Mouse (Mus musculus) right cerebral cortex, postnatal 10 days (tissue): ENCODE data around the gene Dennd1a.

Experiments used
- DNase-seq, 2 experiments: peaks; one replicate each; pipeline ENCODE4 v3.0.0; 2021; ENCODE audit warnings: low spot score in 2 of 2

The Dennd1a gene

DNA sequence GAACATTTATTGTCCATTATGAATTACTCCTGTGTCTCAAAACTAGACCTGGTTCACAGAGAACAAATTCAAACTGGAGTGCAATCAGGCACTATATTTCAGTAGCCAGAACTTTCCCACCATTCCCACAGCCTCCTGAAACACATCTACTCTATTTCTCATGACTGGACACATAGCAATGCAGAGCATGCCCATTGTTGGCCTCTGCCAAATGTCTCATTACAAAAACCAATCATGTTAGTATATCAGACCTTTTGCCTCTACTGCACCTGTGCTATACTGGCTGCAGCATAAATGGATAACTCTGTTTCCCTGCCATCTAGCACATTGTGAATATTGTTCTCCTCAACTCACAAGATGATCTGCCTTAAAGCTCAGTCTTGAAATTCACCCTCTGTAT lies 238.2 kb downstream of the Dennd1a start:
- DNase-seq: no peak

DNA sequence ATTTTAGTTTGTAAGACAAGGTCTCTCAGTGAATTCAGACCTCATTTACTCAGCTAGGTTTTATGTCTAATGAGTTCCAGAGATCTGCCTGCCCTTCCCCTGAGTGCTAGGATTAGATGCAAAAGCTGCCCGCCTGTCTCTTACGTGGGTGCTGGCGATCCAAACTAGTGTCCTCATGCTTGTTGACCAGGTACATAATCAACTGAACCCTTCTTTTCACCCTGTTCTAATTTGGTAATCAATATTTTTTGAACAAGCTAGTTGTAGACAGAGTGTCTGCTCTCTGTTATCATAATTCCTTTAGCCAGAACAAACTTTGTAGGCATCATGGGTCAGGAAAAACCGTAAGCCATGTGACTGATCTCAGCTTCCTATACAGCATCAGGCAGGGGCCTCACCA lies 241.9 kb downstream of the Dennd1a start:
- no peak for DNase-seq

DNA sequence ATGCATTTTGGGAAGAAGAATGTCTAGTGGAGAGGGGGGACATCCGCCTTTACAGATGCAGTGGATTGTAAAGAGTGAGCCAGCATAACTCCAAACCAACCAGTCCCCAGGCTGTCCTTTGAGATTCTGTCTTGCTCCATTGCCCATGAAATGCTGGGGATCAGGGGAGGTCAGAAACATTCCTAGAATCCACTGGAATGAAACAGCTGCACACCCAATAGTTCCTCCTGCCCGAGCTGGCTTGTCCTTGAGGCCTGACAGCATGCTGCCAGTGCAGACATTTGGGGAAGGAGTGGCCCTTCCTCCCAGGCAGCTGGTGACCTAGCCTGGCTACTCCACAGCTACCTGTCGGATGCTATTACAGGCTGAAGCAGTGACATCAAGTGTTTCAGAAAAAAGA lies 246.3 kb downstream of the Dennd1a start:
- DNase-seq: no peak

DNA sequence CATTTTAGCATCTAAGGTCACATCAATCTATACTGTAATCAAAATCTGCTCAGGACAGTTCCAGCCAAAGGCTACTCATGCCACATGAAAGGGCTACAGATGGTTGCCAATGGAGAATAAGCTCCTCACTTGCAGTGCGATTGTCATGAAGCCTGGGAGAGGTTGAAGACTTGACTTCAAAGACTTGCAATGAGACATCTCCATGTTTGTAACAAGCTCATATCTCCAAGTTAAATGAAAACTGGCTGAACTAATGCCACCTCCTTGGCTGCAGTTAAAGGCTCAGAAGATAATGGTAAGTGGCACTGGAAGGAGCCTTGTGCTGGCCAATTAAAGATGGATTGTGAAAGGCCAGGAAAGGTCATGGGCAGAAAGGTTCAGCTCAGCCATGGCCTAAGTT lies 247.6 kb downstream of the Dennd1a start:
- DNase-seq: no peak

DNA sequence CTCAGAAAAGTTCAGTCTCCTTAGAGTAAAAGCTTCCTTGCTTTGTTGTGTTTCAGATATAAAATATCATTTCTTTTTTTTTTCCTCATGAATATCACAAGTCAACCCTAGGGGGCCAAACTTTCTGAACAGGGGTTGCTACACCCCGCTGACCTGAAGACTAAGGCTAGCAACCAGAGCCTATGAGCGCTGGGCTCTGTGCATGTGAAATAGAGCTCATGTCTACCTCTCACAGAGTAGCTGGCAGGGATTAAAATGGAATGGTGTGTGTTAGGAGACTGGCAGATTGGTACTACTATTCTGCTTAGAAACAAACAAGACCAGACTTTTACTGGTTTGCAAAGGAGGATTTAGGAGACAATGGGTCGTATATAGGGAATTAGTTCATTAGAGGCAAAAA lies 258.9 kb downstream of the Dennd1a start:
- DNase-seq: no peak

DNA sequence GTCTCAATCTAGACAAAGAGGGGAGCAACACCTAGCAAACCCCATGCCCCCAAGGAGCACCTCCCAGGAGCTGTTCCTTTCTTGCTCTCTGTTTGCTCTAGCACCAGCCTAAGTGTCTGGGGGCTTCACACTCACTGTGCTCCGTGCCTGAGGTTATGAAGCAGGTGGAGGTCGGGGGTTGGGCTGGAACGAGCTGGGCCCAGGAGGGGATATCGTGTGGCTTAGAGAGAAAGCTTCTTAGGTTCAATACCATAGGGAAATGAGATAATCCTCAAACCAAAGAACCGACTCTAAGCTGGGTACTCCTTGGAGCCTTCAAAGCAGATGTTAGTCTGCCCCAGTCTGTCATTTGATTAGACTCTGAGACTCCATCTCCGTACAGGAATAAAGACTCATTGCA lies 261.6 kb downstream of the Dennd1a start:
- DNase-seq: no peak

DNA sequence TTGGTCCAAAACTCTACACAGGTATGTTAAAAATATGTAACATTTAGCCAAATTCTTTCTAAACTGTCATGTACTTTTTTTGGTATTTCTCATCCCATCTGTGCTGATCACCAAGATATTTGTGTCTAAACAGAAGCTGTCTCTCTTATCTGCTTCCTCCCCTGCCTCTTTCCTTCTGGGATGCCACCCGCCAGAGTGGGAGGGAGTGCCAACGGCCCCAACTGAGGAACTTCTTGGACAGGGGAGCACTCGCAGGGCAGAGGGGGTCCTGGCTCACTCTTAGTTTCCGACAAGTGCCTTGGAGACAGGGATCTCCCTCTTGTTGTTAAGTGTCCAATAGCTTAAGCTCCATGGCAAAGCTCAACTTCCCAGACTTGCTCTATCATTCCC lies 263.5 kb downstream of the Dennd1a start:
- peak; percentile 52 to 54 for DNase-seq

DNA sequence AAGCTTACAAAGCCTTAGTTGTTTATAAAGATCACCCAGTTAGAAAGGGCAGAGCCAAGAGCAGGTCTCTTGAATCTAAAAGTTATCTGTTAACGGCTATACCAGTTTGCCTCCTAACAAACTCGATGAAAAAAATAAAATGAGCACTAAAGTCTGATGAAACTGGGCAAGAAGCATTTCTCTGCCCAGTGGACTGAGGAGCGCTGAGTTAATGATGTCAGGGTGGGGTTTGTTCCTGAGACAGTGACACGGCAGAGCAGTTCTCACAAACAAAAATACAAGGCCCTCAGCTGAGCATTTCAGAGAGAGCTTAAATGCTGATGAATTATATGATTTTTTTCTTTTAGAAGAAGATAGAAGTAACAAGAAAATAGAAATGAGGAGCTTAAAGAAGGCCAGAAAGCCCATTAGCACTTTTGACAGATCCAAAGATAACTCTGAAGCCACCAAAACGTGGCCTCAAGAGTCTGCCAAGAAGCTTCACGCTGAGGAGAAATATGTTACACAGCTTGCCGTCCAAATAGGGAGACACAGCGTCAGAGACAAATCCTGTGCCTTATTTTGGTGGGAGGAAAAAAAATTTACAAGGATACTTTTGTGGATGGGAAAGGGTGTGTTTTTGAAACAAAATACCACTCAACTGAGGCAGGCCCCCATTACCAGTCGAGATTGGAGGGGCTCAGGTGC lies 264.0 kb downstream of the Dennd1a start:
- DNase-seq: peak; percentile 60 to 82

DNA sequence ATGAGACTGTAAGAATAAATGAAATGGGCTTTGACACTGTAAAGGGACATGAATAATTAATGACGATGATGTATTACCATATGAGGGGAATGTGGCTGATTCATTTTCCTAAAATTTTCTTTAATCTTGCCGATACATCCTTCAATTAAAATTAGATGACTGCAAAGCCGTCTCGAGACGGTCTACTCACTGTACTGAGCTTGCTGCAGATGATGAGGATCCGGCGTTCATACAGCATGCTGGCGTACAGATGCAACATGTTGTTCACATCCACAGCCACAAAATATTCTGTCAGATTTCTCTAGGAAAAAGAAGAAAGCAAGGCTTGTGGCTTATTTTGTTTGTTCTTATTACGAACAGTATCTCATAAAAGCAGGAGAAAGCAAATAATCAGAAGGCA lies 266.0 kb downstream of the Dennd1a start:
- no peak for DNase-seq

DNA sequence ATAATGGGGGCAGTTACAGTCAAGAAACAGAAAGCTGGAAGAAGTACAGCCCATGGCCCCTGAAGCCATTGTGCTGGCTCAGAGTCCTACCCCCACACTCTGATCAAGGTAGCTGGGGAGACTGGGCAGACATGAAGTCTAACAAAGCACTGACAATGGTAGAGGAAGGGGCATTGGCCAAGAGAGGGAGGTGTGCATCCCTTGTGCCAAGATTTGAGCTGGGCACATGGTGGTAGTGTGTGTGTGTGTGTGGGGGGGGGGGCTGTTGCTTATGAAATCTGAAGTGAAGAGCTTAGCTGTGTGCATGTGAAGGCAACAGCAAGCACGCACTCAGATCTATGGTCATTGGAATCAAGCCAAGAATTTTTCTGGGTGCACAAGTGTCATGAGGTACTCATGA lies 272.5 kb downstream of the Dennd1a start:
- DNase-seq: no peak

DNA sequence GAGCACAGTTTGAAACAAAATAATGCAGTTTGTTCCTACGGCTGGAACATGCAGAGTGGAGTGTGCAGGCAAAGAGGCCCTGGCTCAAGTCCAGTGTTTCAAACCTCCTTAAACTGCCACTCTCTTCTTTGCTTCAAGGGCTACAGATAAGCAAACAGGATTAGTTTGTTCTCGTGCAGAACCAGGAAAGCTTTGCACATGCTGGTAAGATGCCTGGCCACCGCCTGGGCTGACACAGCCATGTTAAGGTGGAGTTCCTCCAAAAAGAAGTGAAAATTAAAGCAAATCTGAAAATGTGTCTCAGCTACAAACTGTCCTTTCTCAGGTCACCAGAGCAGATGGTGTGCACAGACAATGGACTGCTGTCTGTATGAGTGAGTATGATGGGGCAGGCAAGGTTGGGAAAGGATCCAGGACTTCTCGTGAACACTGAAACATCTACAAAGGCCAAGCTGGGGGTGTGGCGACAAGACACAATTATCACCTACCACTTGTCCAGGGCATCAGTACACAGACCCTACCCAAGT lies 273.3 kb downstream of the Dennd1a start:
- DNase-seq: peak; percentile 68 to 76

DNA sequence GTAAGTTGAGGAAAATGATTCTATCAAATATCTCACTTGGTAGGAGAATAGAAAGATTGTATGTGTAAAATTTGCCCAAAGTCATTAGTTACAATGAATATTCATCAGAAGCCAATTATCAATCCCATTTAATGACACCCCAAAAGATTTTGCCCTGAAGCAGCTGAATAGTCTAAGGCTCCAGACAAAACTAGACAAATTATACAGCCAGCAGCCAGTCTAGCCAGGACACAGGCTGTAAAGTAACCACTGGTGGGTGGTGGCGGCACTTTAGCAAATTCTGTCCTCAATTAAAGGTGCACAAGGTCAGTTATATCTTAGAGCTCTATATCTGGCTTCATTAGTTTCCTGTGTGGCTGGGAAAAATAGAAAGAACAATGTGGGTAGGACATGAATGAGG lies 280.0 kb downstream of the Dennd1a start:
- DNase-seq: no peak

DNA sequence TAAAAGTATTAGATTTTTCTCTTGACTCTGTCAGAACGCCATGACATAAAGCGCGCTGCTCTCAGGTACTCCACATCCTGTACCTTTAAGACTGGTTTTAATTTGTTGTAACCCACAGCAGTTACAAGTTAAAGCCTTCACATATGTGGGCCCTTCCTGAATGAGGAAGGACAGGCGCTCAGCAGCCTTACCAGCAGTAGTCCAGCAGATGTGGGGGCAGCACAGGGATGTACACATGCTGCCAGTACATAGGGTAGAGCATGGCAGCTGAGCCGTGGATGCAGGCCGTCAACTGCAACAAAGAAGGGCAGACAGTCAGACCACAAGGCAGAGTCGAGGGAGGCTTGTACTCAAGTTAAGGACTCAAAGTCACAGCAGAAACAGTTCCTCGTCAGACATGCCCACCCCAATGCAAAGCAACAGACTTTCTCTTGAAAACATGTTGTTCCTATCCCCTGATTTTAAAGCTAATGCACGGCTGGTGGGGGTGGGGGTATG lies 284.0 kb downstream of the Dennd1a start:
- no peak for DNase-seq

DNA sequence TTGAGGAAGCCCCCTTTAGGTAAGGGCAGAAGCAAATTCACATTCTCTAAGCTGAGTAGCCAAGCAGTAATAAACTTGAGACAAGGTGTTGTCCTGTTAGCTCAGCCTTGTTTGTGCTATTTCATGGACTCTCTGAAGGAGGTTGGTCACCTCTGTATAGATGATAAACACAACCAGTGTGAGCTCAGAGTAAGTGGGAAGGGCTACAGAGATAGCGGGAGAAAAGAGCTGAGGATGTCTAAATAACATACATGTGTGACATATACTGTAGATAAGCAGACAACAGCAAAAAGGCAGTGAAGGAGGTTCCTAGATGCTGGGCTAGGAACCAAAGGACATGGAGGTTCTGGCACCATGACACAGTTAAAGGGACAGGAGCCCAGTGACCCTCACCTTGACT lies 286.2 kb downstream of the Dennd1a start:
- no peak for DNase-seq

DNA sequence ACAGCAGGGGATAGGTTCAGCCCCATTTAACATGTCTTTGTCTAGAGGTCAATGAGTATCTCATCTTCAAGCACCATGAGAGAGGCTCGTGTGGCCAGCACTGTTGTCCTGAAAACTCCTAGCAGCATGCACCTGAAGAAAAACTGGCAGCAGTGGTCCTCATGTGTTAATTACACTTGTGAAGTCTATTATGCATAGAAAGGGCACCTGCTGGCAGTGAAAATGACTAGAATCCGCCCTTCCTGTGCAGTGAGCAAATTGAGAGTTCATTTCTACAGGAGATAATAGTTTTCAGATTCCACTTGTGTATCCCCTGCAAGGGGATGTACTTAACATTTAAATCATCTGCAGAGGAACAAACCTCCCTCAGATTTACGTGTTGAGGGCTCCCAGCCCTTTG lies 289.2 kb downstream of the Dennd1a start:
- DNase-seq: no peak

DNA sequence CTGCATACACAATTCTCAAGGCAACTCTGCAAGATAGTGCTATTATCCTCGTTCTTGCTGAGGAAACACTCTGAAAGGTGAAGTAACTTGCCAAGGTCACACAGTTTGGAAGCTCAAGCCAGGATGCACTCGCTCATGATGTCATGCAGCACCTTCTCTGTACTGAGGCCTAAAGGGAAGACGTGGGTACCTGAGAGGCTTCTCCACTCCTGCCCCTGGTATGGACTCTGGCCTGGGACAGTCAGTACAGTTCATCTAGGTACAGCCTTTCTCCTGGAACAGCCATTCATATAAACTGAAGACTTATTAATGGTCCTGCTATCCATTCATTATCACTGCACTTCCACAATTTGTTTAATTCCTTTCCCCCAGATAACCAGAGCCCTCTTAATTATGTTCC lies 298.1 kb downstream of the Dennd1a start:
- no peak for DNase-seq

DNA sequence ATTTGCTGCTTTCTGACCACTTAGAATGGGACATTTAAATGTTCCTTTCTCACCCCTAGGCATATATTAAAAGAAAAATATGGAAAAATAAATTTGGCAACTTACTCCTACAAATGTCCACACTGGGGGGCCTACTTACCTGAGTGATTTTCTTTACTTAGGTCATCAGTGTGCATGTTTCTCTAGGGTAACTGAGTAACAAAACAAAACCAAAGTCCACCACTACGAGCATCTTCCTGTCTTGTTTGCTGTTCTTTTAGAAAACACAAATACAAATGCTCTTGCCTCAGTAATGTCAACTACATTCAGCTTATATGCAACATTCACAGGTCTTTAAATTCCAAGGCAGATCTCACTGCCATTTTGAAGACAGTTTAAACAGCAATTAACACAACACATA lies 298.9 kb downstream of the Dennd1a start:
- no peak for DNase-seq

DNA sequence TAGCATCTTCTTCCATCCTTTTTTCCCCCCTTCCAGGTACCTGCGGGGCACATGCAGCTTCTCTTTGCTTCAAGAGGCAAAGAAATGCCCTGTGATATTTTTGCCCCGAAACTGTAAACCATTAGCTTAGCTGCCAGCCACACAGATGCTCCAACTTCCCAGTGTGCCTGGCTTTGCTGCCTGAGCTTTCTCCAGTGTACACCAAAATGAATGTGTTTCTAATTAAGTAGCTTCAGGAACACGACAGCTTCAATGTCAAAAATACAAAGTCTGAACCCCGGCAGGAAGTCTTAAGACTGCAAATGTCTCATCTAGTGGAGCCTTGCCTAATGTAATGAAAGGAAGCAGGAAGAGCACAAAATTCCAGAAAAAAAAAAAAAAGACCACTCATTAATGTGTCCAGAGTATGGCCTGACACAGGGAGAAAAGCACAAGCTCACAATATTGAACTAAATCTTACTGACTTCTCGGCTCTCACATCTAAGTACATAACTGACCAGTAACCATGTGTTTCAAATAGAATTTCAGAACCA lies 301.4 kb downstream of the Dennd1a start:
- DNase-seq: no peak

DNA sequence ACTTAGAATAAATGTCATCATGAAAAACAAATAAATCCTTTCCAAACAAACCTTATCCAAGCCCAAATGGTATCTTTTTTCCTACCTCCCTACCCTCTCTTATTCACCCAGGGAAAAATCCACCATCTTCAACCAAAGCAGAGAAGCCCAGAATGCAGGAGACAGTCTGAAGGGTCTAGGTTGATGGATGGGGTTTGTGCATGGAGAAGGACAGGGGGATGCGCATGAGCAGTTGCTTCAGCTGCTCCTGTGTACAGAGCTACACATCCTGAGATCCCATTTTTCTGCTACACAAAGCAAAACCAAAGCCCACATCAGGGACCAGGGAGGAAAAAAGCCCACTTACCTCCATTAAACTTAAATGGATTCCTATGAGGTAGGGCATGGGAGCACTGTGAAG lies 304.5 kb downstream of the Dennd1a start:
- no peak for DNase-seq

DNA sequence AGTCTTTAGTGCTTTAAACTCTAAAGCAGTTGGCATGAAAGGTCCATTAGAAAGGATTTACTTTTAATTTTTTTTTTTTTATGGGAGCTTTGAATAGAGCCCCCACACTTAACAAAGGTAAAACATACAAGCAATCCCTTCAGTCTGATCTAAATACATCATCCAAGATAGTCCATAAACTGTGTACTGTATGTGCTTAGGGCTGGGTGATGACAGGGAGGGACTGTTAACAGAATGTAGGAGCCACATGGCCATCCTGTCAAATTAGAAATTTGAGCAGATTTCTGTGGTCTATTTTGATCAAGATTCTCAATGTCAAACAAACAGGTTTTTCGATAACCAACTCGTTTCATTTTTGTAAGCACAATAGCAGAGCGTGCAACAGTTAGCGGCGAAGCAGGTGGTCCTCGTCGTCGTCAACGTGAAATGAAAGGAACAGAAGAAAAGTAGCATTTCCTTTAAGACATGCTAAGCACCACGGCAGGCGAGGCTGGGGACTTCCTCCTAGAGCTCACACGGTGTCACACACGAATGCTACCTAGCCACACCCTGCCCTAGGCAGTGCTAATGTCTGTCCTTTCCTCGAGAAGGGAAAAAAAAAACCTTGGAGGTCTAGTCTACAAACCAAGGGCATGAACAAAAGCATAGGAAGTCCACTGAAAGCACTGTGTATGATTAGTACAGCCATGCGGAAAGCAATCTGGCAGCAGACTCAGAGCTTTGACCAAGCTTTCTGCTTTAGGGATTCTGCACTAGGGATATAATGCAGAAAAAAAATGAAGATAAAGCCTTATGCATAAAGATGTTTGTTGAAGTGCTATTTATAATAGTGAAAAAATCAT lies 305.4 kb downstream of the Dennd1a start:
- no peak for DNase-seq

DNA sequence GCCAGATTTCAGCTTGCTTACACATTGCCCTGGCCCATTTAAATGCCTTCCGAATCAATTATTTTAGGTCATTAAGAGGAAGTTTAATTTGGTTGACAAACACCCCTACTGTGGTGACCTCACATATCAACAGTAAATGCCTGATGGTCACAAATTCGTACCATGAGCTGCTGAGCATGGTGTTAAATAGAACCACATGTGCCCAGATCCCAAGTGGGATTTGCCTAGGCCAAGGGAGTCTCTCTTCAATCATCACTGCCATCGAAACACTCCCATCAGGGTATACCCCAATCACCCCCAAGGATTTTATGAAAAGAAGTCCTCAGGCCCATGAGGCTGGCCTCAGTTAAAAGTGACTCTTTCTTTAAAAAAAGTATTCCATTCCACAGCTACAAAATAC lies 313.0 kb downstream of the Dennd1a start:
- DNase-seq: no peak

DNA sequence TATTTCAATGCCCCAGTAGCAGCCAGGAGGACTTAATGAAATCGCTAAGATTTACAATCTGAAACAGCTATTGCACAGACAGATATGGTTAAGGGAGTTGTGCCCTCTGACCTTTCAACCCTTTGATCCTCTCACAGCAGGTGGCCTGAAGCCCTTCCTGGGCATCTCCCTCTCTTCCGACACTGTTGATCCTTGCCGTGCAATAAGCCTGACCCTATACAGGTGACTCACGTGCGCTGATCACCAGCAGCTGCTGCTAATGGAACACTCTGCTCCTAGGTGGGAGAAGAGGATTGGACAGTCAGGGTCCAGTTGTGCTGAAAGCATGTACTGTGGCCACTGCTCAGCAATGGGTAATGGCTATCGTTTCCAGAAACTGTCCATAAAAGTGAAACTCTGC lies 314.6 kb downstream of the Dennd1a start:
- no peak for DNase-seq

DNA sequence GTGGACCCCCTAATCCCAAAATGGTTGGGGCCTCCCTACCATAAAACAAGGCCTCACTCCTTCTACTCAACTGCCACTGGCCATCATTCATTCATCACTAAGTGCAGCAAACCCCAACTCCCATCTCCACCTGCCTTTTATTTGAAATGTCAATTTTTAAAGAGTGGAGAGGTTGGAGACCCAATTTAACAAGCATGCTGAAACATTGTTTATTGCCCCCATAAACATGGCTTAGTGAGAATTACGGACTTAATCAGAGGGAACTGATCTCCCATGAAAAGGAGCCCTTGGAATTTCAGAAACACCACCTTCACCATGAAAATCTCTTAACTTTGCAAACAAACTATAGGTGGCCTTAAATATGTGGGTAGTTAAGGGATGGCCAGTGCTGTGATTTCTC lies 315.5 kb downstream of the Dennd1a start:
- no peak for DNase-seq
